Mouse (Mus musculus) brain, embryonic 14.5 days (tissue): Measurements from ENCODE around the gene Cnksr3.

Experiments used
- CTCF ChIP-seq: fragments of 200-500 bp; IDR thresholded peaks from 2 replicates; pipeline ENCODE4 v1.5.1; 2012; ENCODE audit warnings: inconsistent platforms, mild to moderate bottlenecking, moderate library complexity, borderline replicate concordance; ENCODE audit not compliant: insufficient read depth, insufficient read length; ENCODE audit errors: extremely low read depth
- POLR2A ChIP-seq: fragments of 200-500 bp; IDR thresholded peaks from 2 replicates; pipeline ENCODE4 v1.6.1; 2012; ENCODE audit warnings: mild to moderate bottlenecking, inconsistent platforms, borderline replicate concordance; ENCODE audit not compliant: poor library complexity, insufficient read depth, insufficient read length, severe bottlenecking; ENCODE audit errors: extremely low read depth

DNA sequence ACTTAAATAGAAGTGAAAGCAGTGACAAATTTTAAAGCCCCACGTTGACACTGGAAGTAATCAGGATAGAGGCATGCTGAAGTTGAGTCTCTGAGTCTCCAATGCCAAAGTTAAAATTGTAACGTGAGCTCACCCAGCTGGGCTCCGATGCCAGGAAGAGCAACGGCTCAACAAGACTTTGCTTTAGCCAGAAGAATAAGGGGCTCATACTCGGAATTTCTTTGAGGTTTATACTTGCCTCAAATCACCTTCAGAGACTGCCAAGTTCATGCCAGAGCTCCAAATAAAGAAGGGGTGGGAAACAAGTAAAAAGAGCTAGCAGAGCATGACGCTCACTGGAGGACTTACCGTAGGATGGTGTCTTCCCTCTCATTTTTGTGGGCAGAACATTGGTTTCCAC, 85.8 kb downstream of the Cnksr3 start:
- no peak for TF ChIP-seq POLR2A
- no peak for TF ChIP-seq CTCF
